ENCODE assay signal across 7 mouse cellular contexts in the genomic region with DNA sequence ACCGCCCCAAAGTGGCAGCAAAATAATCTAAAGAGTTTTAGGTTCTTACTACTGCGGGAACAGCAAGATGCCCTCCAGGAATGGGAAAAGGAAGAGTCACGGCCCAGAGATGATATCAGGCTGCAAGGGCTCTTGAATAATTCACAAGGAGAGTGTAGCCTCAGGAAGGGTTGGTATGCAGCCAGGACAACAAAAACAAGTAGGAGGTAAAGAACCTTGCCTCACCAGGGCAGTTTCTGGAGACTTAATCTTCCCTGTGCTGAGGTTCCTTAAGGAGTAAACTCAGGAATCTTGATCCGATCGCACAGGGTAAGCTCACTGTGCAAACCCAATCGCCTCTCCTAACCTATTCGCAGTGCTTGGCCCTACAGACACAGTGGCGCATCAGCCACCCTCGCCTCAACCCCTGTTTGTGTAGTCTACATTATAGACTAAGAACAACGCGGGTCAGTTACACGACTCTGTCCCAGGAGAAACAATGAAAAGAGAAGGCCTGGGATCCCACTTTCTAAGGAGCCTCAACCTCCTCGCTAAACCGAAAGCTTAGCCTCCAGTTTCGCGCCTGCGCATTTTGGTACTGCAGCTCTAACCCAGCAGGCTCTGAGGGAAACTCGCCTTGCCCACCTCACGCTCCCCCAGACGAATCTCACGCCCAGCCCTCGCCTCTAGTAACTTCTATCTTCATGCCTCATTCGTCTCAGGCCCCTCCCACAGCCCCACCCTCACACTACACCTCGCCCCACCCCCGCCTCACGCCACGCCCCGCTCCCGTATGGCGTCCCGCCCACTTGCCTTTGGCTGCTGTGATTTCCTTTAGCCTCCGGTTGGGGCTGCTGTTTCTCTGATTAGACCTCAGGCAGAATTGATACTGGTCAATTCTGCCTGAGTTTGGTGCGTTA. TPM values are rescaled to one million over a fixed set of nuclear protein-coding genes. Genes with fewer than 3 reads are reported as not detected.
A peak's percentile ranks its signal among the peaks of the same experiment; 100 is the strongest.
DNase-seq lines count a peak whose midpoint lies in the region; ATAC-seq and TF ChIP-seq lines count a peak whose summit lies in the region.

No protein-coding gene starts in this region.

- H3K27ac ChIP-seq in embryonic facial prominence, embryonic 11.5 days (replicated peaks; ENCODE audit: low read depth, low read length), result peak overlapping the region; percentile 78; the same call in 1 of the 2 replicates
- peak overlapping the region; percentile 89 for H3K27ac ChIP-seq in limb, embryonic 12.5 days
- peak overlapping the region; percentile 69 for H3K27ac ChIP-seq in midbrain, embryonic 15.5 days
- peak overlapping the region; percentile 79 for H3K27ac ChIP-seq in spleen, adult 2 months (ENCODE audit: insufficient read depth, low read length)

- peak; percentile 95 for DNase-seq in adrenal gland, postnatal 14 days
- peak; percentile 94 for DNase-seq in embryonic facial prominence, embryonic 11.5 days (ENCODE audit: low spot score)
- DNase-seq in kidney, adult 18-20 months, result peak; percentile 88
- peak; percentile 90 to 91 for DNase-seq in spleen, adult 2 months (ENCODE audit: low read depth in 1 of 2, low spot score in 2 of 2)

- no peaks in the 10 kb centered on the region for H3K36me3 ChIP-seq in embryonic facial prominence, embryonic 11.5 days (replicated peaks; ENCODE audit: control insufficient read depth, insufficient read depth, low read depth, low read length)
- H3K36me3 ChIP-seq in limb, embryonic 12.5 days, result no peaks in the 10 kb centered on the region
- no peaks in the 10 kb centered on the region for H3K36me3 ChIP-seq in midbrain, embryonic 15.5 days (replicated peaks)
- H3K36me3 ChIP-seq in spleen, adult 2 months (ENCODE audit: control insufficient read depth, insufficient read depth, low read length), result no peaks in the 10 kb centered on the region

- H3K4me2 ChIP-seq in embryonic facial prominence, embryonic 11.5 days (ENCODE audit: low read depth, low read length), result peak overlapping the region; percentile 59
- peak overlapping the region; percentile 63 for H3K4me2 ChIP-seq in limb, embryonic 12.5 days
- peak overlapping the region; percentile 55 for H3K4me2 ChIP-seq in midbrain, embryonic 15.5 days

- H3K27me3 ChIP-seq in embryonic facial prominence, embryonic 11.5 days (ENCODE audit: control insufficient read depth, insufficient read depth, low read length), result no peaks in the 10 kb centered on the region
- H3K27me3 ChIP-seq in limb, embryonic 12.5 days, result no peaks in the 10 kb centered on the region
- no peaks in the 10 kb centered on the region for H3K27me3 ChIP-seq in midbrain, embryonic 15.5 days (replicated peaks)
- H3K27me3 ChIP-seq in spleen, adult 2 months (ENCODE audit: control insufficient read depth, insufficient read depth, low read length), result no peaks in the 10 kb centered on the region

- 0 out of 2 replicates have a peak, but pooled peaks cover 2% of the 10 kb centered on the region for H3K4me1 ChIP-seq in embryonic facial prominence, embryonic 11.5 days (ENCODE audit: control insufficient read depth, insufficient read depth, low read length)
- peaks cover 8% of the 10 kb centered on the region for H3K4me1 ChIP-seq in limb, embryonic 12.5 days (replicated peaks)
- H3K4me1 ChIP-seq in midbrain, embryonic 15.5 days, result peaks cover 10% of the 10 kb centered on the region
- H3K4me1 ChIP-seq in spleen, adult 2 months (ENCODE audit: control insufficient read depth, insufficient read depth, insufficient read length), result no peaks in the 10 kb centered on the region

- TF ChIP-seq CTCF in spleen, adult 2 months (IDR thresholded peaks at IDR 0.05; ENCODE audit: extremely low read depth, insufficient read depth, insufficient read length, insufficient replicate concordance), result peak; percentile 19; the same call in 1 of the 2 replicates

- H3K4me3 ChIP-seq in embryonic facial prominence, embryonic 11.5 days (ENCODE audit: low read depth, low read length), result peak overlapping the region; percentile 33
- H3K4me3 ChIP-seq in limb, embryonic 12.5 days (replicated peaks), result peak overlapping the region; percentile 37
- H3K4me3 ChIP-seq in midbrain, embryonic 15.5 days, result peak overlapping the region; percentile 37
- H3K4me3 ChIP-seq in spleen, adult 2 months (ENCODE audit: extremely low read depth, insufficient read depth, insufficient read length), result peak overlapping the region; percentile 59; the same call in 1 of the 2 replicates

- H3K9ac ChIP-seq in embryonic facial prominence, embryonic 11.5 days (replicated peaks; ENCODE audit: low read length), result peak overlapping the region; percentile 69
- peak overlapping the region; percentile 53 for H3K9ac ChIP-seq in limb, embryonic 12.5 days (replicated peaks)
- H3K9ac ChIP-seq in midbrain, embryonic 15.5 days, result peak overlapping the region; percentile 40

- WGBS in embryonic facial prominence, embryonic 11.5 days, result 7% methylated on average over 33 of the region's 33 CpGs
- WGBS in limb, embryonic 12.5 days, result 10% methylated on average over 33 of the region's 33 CpGs
- 5% methylated on average over 33 of the region's 33 CpGs for WGBS in midbrain, embryonic 15.5 days
- 8% methylated on average over 33 of the region's 33 CpGs for WGBS in spleen, adult 2 months

- ATAC-seq in embryonic facial prominence, embryonic 11.5 days (replicated peaks; ENCODE audit: insufficient number of reproducible peaks, low FRiP score, low TSS enrichment, low read depth), result peak; percentile 89
- peak; percentile 96 for ATAC-seq in granulocyte monocyte progenitor cell, adult 5-6 weeks (replicated peaks; ENCODE audit: poor library complexity, severe bottlenecking)
- peak; percentile 96 for ATAC-seq in limb, embryonic 12.5 days (ENCODE audit: insufficient number of reproducible peaks, insufficient read depth, low FRiP score, low TSS enrichment, low read depth)
- ATAC-seq in midbrain, embryonic 15.5 days (replicated peaks), result peak; percentile 93

- peak; percentile 79 for TF ChIP-seq POLR2A in spleen, adult 2 months (IDR thresholded peaks at IDR 0.05; ENCODE audit: low read depth, low read length)

- H3K9me3 ChIP-seq in embryonic facial prominence, embryonic 11.5 days (replicated peaks; ENCODE audit: control insufficient read depth, low read length), result no peaks in the 10 kb centered on the region
- no peaks in the 10 kb centered on the region for H3K9me3 ChIP-seq in limb, embryonic 12.5 days
- H3K9me3 ChIP-seq in midbrain, embryonic 15.5 days, result no peaks in the 10 kb centered on the region

RNA-seq across cellular contexts. Expression of gene Gba, which starts 6.5 kb away (rescaled TPM):
- total RNA-seq in adrenal gland, postnatal 14 days (2021), result 52.4 and 57.5 TPM in 2 replicates
- 34.6 TPM in 2 replicates for polyA plus RNA-seq in embryonic facial prominence, embryonic 11.5 days (2014; fragmentation: Nextera tagmentation; extraction: Ambion mirVana)
- 39.7 and 74.2 TPM in 2 replicates for total RNA-seq in granulocyte monocyte progenitor cell, adult 5-6 weeks (2014; fragmentation: Nextera tagmentation)
- total RNA-seq in granulocyte monocyte progenitor cell, adult 5-6 weeks (2017), result 49.3 and 50.5 TPM in 2 replicates
- 26.3 and 28.8 TPM in 2 replicates for polyA plus RNA-seq in limb, embryonic 12.5 days (2016; fragmentation: Nextera tagmentation; extraction: Ambion mirVana)
- polyA plus RNA-seq in midbrain, embryonic 15.5 days (2015; fragmentation: Nextera tagmentation; extraction: Ambion mirVana), result 50.3 and 51.0 TPM in 2 replicates
- 59.6 and 66.6 TPM in 2 replicates for polyA plus RNA-seq in spleen, adult 2 months (2012; rRNA removed)

RNA-seq across cellular contexts. Expression of gene Fam189b, which starts 13.3 kb away (rescaled TPM):
- total RNA-seq in adrenal gland, postnatal 14 days (2021), result 15.0 and 21.1 TPM in 2 replicates
- 15.3 and 19.4 TPM in 2 replicates for polyA plus RNA-seq in embryonic facial prominence, embryonic 11.5 days (2014; fragmentation: Nextera tagmentation; extraction: Ambion mirVana)
- 23.9 and 27.2 TPM in 2 replicates for total RNA-seq in granulocyte monocyte progenitor cell, adult 5-6 weeks (2014; fragmentation: Nextera tagmentation)
- 2.5 and 2.9 TPM in 2 replicates for total RNA-seq in granulocyte monocyte progenitor cell, adult 5-6 weeks (2017)
- 27.4 and 33.8 TPM in 2 replicates for polyA plus RNA-seq in limb, embryonic 12.5 days (2016; fragmentation: Nextera tagmentation; extraction: Ambion mirVana)
- polyA plus RNA-seq in midbrain, embryonic 15.5 days (2015; fragmentation: Nextera tagmentation; extraction: Ambion mirVana), result 33.5 and 37.5 TPM in 2 replicates
- 104 and 115 TPM in 2 replicates for polyA plus RNA-seq in spleen, adult 2 months (2012; rRNA removed)

RNA-seq across cellular contexts. Expression of gene Thbs3, which starts 18.8 kb away (rescaled TPM):
- 9.0 and 12.7 TPM in 2 replicates for total RNA-seq in adrenal gland, postnatal 14 days (2021)
- polyA plus RNA-seq in embryonic facial prominence, embryonic 11.5 days (2014; fragmentation: Nextera tagmentation; extraction: Ambion mirVana), result 24.4 and 26.0 TPM in 2 replicates
- total RNA-seq in granulocyte monocyte progenitor cell, adult 5-6 weeks (2014; fragmentation: Nextera tagmentation), result not detected in 2 replicates
- 0.13 TPM in 1 of 2 replicates, not detected in the other for total RNA-seq in granulocyte monocyte progenitor cell, adult 5-6 weeks (2017)
- 44.2 and 52.7 TPM in 2 replicates for polyA plus RNA-seq in limb, embryonic 12.5 days (2016; fragmentation: Nextera tagmentation; extraction: Ambion mirVana)
- polyA plus RNA-seq in midbrain, embryonic 15.5 days (2015; fragmentation: Nextera tagmentation; extraction: Ambion mirVana), result 58.7 and 58.8 TPM in 2 replicates
- 2.9 and 3.4 TPM in 2 replicates for polyA plus RNA-seq in spleen, adult 2 months (2012; rRNA removed)

RNA-seq across cellular contexts. Expression of gene Scamp3, which starts 19.0 kb away (rescaled TPM):
- total RNA-seq in adrenal gland, postnatal 14 days (2021), result 75.4 and 76.9 TPM in 2 replicates
- 80.5 and 91.1 TPM in 2 replicates for polyA plus RNA-seq in embryonic facial prominence, embryonic 11.5 days (2014; fragmentation: Nextera tagmentation; extraction: Ambion mirVana)
- 59.6 and 99.0 TPM in 2 replicates for total RNA-seq in granulocyte monocyte progenitor cell, adult 5-6 weeks (2014; fragmentation: Nextera tagmentation)
- total RNA-seq in granulocyte monocyte progenitor cell, adult 5-6 weeks (2017), result 32.9 and 37.2 TPM in 2 replicates
- 102 and 107 TPM in 2 replicates for polyA plus RNA-seq in limb, embryonic 12.5 days (2016; fragmentation: Nextera tagmentation; extraction: Ambion mirVana)
- polyA plus RNA-seq in midbrain, embryonic 15.5 days (2015; fragmentation: Nextera tagmentation; extraction: Ambion mirVana), result 144 and 146 TPM in 2 replicates
- polyA plus RNA-seq in spleen, adult 2 months (2012; rRNA removed), result 120 and 134 TPM in 2 replicates

RNA-seq across cellular contexts. Expression of gene Mtx1, which starts 30.7 kb away (rescaled TPM):
- 152 and 162 TPM in 2 replicates for total RNA-seq in adrenal gland, postnatal 14 days (2021)
- polyA plus RNA-seq in embryonic facial prominence, embryonic 11.5 days (2014; fragmentation: Nextera tagmentation; extraction: Ambion mirVana), result 208 and 225 TPM in 2 replicates
- 78.6 and 102 TPM in 2 replicates for total RNA-seq in granulocyte monocyte progenitor cell, adult 5-6 weeks (2014; fragmentation: Nextera tagmentation)
- total RNA-seq in granulocyte monocyte progenitor cell, adult 5-6 weeks (2017), result 76.4 and 114 TPM in 2 replicates
- polyA plus RNA-seq in limb, embryonic 12.5 days (2016; fragmentation: Nextera tagmentation; extraction: Ambion mirVana), result 212 and 217 TPM in 2 replicates
- polyA plus RNA-seq in midbrain, embryonic 15.5 days (2015; fragmentation: Nextera tagmentation; extraction: Ambion mirVana), result 159 and 161 TPM in 2 replicates
- polyA plus RNA-seq in spleen, adult 2 months (2012; rRNA removed), result 99.4 and 124 TPM in 2 replicates

Comparison
In these comparisons a context has a peak if more than half of its experiments do, and no peak if none do; other contexts are left out.
1. Peak in every context shown above with its lines: DNase-seq, ATAC-seq, H3K4me3 ChIP-seq and H3K27ac ChIP-seq.